8 mouse cellular contexts compared by ENCODE assay signal in genomic region chr4:108847715-108848504, GRCm38 (mm10). TPM values are rescaled to one million over a fixed set of nuclear protein-coding genes. Genes with fewer than 3 reads are reported as not detected.
DNase-seq lines count a peak whose midpoint lies in the region; ATAC-seq and TF ChIP-seq lines count a peak whose summit lies in the region.

Gene Kti12 (plus strand): TSS chr4:108847785.

- intact Hi-C loops in heart, postnatal 36 days (cut with DNase I) = loop anchor here (1.0 kb wide), 1 partner anchor 14 kb away; the partner anchor contains the start of gene Txndc12

- peaks cover 2 to 4% of the 10 kb centered on the region in 2 experiments; a peak in 2 of 4 replicates for H3K4me1 ChIP-seq in ES-E14 (ENCODE audit: control insufficient read depth in 2 of 2, insufficient read depth in 2 of 2, low read length in 2 of 2, poor library complexity in 1 of 2)
- H3K4me1 ChIP-seq in forebrain, embryonic 16.5 days (replicated peaks; ENCODE audit: control insufficient read depth, insufficient read depth, low read length) = peaks cover 21% of the 10 kb centered on the region
- peaks cover 17% of the 10 kb centered on the region for H3K4me1 ChIP-seq in lung, embryonic 14.5 days (ENCODE audit: insufficient read depth)
- H3K4me1 ChIP-seq in olfactory bulb, adult 2 months (ENCODE audit: control insufficient read depth, insufficient read depth, low read length) = peaks cover 4% of the 10 kb centered on the region; the same call in 1 of the 2 replicates
- H3K4me1 ChIP-seq in thymus, adult 2 months (replicated peaks; ENCODE audit: control insufficient read depth, insufficient read depth, low read length) = peaks cover 6% of the 10 kb centered on the region

- H3K27ac ChIP-seq in ES-E14 (ENCODE audit: insufficient read depth, low read depth, low read length, poor library complexity, severe bottlenecking) = no peak within 1 kb of the TSS; the same call in 1 of the 2 replicates
- H3K27ac ChIP-seq in forebrain, embryonic 16.5 days (ENCODE audit: low read length) = peak within 1 kb of the TSS; percentile 79
- H3K27ac ChIP-seq in layer of hippocampus, adult 2 months = peak within 1 kb of the TSS; percentile 93
- peak within 1 kb of the TSS; percentile 95 for H3K27ac ChIP-seq in lung, embryonic 14.5 days (ENCODE audit: low read depth)
- no peak within 1 kb of the TSS for H3K27ac ChIP-seq in olfactory bulb, adult 2 months (ENCODE audit: insufficient read depth, low read depth, low read length)
- no peak within 1 kb of the TSS; the same call in 1 of the 2 replicates for H3K27ac ChIP-seq in thymus, adult 2 months (ENCODE audit: control insufficient read depth, insufficient read depth, low read length)

- peak; percentile 38; the same call in 1 of the 2 replicates for TF ChIP-seq POLR2A in olfactory bulb, adult 2 months (IDR thresholded peaks at IDR 0.05; ENCODE audit: insufficient read depth, low read depth, low read length)
- TF ChIP-seq POLR2A in thymus, adult 2 months (IDR thresholded peaks at IDR 0.05; ENCODE audit: control insufficient read depth, extremely low read depth, insufficient read depth, low read length, poor library complexity) = 0 out of 2 replicates have a peak, but pooled peaks have one; percentile 36

- peak; percentile 94 for ATAC-seq in forebrain, embryonic 16.5 days
- ATAC-seq in lung, embryonic 14.5 days (ENCODE audit: insufficient read depth) = peak; percentile 82

- H3K4me3 ChIP-seq in ES-E14 (ENCODE audit: insufficient read depth in 1 of 2, low read depth in 1 of 2, low read length in 2 of 2, poor library complexity in 1 of 2, severe bottlenecking in 1 of 2) = peak within 1 kb of the TSS; percentile 93 to 98
- H3K4me3 ChIP-seq in forebrain, embryonic 16.5 days (replicated peaks; ENCODE audit: low read length) = peak within 1 kb of the TSS; percentile 93
- peak within 1 kb of the TSS; percentile 80 for H3K4me3 ChIP-seq in layer of hippocampus, adult 2 months
- peak within 1 kb of the TSS; percentile 83 for H3K4me3 ChIP-seq in lung, embryonic 14.5 days (ENCODE audit: low read depth, low read length)
- H3K4me3 ChIP-seq in olfactory bulb, adult 2 months (ENCODE audit: insufficient read depth, low read depth, low read length) = peak within 1 kb of the TSS; percentile 95
- H3K4me3 ChIP-seq in thymus, adult 2 months (ENCODE audit: control insufficient read depth, insufficient read depth, low read length) = peak within 1 kb of the TSS; percentile 99

- DNase-seq in ES-E14 (ENCODE audit: low read depth, low spot score) = peak; percentile 63
- peak; percentile 81 for DNase-seq in cerebellum, adult 11-12 months
- DNase-seq in heart, postnatal 36 days = peak; percentile 81 to 87
- peak; percentile 79 to 87 for DNase-seq in layer of hippocampus, adult 2 months (ENCODE audit: low spot score in 2 of 2)
- peak; percentile 94 for DNase-seq in lung, embryonic 14.5 days
- DNase-seq in thymus, adult 2 months = peak; percentile 78

- TF ChIP-seq CTCF in layer of hippocampus, adult 2 months (conservative IDR thresholded peaks at IDR 0.05) = no peak
- no peak for TF ChIP-seq CTCF in lung, embryonic 14.5 days (IDR thresholded peaks at IDR 0.05; ENCODE audit: low read depth)
- TF ChIP-seq CTCF in olfactory bulb, adult 2 months (IDR thresholded peaks at IDR 0.05; ENCODE audit: insufficient read depth, low read depth, low read length) = no peak
- TF ChIP-seq CTCF in thymus, adult 2 months (IDR thresholded peaks at IDR 0.05; ENCODE audit: borderline replicate concordance, control insufficient read depth, extremely low read depth, insufficient read depth, low read length, poor library complexity) = peak; percentile 22; the same call in 1 of the 2 replicates

- in situ Hi-C loops in ES-E14 (cut with MboI; ENCODE audit: low sequenced_read_pairs in 2 of 2, unreplicated experiment in 2 of 2) = no loop called here

- no peaks in the 10 kb centered on the region for H3K9me3 ChIP-seq in ES-E14 (ENCODE audit: control insufficient read depth, insufficient read depth, low read depth, low read length)
- H3K9me3 ChIP-seq in forebrain, embryonic 16.5 days (ENCODE audit: control insufficient read depth, low read length) = no peaks in the 10 kb centered on the region
- H3K9me3 ChIP-seq in lung, embryonic 14.5 days (ENCODE audit: low read depth, low read length) = no peaks in the 10 kb centered on the region

- H3K9ac ChIP-seq in ES-E14 (ENCODE audit: insufficient read depth, low read depth, low read length, poor library complexity, severe bottlenecking) = peak within 1 kb of the TSS; percentile 97
- H3K9ac ChIP-seq in forebrain, embryonic 16.5 days (replicated peaks; ENCODE audit: low read depth, low read length) = peak within 1 kb of the TSS; percentile 75
- H3K9ac ChIP-seq in lung, embryonic 14.5 days = peak within 1 kb of the TSS; percentile 81

- peaks cover 4% of the 10 kb centered on the region; the same call in 1 of the 2 replicates for H3K36me3 ChIP-seq in ES-E14 (ENCODE audit: control insufficient read depth, insufficient read depth, low read length, poor library complexity, severe bottlenecking)
- no peaks in the 10 kb centered on the region for H3K36me3 ChIP-seq in forebrain, embryonic 16.5 days (ENCODE audit: control insufficient read depth, insufficient read depth)
- peaks cover 18% of the 10 kb centered on the region for H3K36me3 ChIP-seq in lung, embryonic 14.5 days (ENCODE audit: insufficient read depth)
- no peaks in the 10 kb centered on the region for H3K36me3 ChIP-seq in thymus, adult 2 months (ENCODE audit: control insufficient read depth, insufficient read depth, low read length)

- H3K27me3 ChIP-seq in forebrain, embryonic 16.5 days (replicated peaks; ENCODE audit: control insufficient read depth, insufficient read depth, low read length) = no peaks in the 10 kb centered on the region
- H3K27me3 ChIP-seq in lung, embryonic 14.5 days (ENCODE audit: insufficient read depth, low read length) = no peaks in the 10 kb centered on the region
- H3K27me3 ChIP-seq in thymus, adult 2 months (ENCODE audit: control insufficient read depth, insufficient read depth, low read length) = no peaks in the 10 kb centered on the region

- peak within 1 kb of the TSS; percentile 93 for H3K4me2 ChIP-seq in forebrain, embryonic 16.5 days (ENCODE audit: low read length)
- H3K4me2 ChIP-seq in lung, embryonic 14.5 days = peak within 1 kb of the TSS; percentile 93

- under 1% methylated on average over 77 of the region's 77 CpGs for WGBS in forebrain, embryonic 16.5 days
- WGBS in lung, embryonic 14.5 days = under 1% methylated on average over 77 of the region's 77 CpGs
- WGBS in olfactory bulb, adult 2 months = under 1% methylated on average over 77 of the region's 77 CpGs
- under 1% methylated on average over 77 of the region's 77 CpGs for WGBS in thymus, adult 2 months

TF ChIP-seq in ES-E14, 5 proteins besides CTCF, POLR2A, EP300 and RAD21:
- TF ChIP-seq ZNF384 (IDR thresholded peaks at IDR 0.05; ENCODE audit: low read depth, low read length) (no peak), HCFC1 (IDR thresholded peaks at IDR 0.05; ENCODE audit: borderline replicate concordance, insufficient read depth, low read length) (peak; percentile 60)

RNA-seq across cellular contexts. Expression of gene Kti12, which starts in this region (rescaled TPM):
- total RNA-seq in ES-E14 (2012; rRNA removed) = 26.2 and 26.7 TPM in 2 replicates
- polyA plus RNA-seq in forebrain, embryonic 16.5 days (2015; fragmentation: Nextera tagmentation; extraction: Ambion mirVana) = 33.7 and 34.6 TPM in 2 replicates
- 10 to 100 TPM; 20.5 to 20.6 TPM for total RNA-seq in heart, postnatal 36 days (2021)
- 10 to 100 TPM; 18.1 to 18.9 TPM for total RNA-seq in layer of hippocampus, adult 2 months (2021)
- 57.4 and 62.8 TPM in 2 replicates for polyA plus RNA-seq in lung, embryonic 14.5 days (2014; fragmentation: Nextera tagmentation; extraction: Ambion mirVana)
- not detected in 2 replicates for polyA plus RNA-seq in olfactory bulb, adult 2 months (2012; ENCODE audit: insufficient read depth, insufficient read length, low replicate concordance, missing spikeins)
- 72.6 and 76.0 TPM in 2 replicates for polyA plus RNA-seq in thymus, adult 2 months (2012; rRNA removed)

Comparison
In these comparisons a context has a peak if more than half of its experiments do, and no peak if none do; other contexts are left out.
1. RNA of gene Kti12 (polyA plus RNA-seq): 72.6 to 76.0 TPM in thymus, adult 2 months, 57.4 to 62.8 TPM in lung, embryonic 14.5 days and 33.7 to 34.6 TPM in forebrain, embryonic 16.5 days; not detected in olfactory bulb, adult 2 months; every median in the first group is over 10 times any median in the second.
2. H3K27ac ChIP-seq: peak in forebrain, embryonic 16.5 days (single experiment), layer of hippocampus, adult 2 months (single experiment) and lung, embryonic 14.5 days (single experiment); none in ES-E14 (single experiment), olfactory bulb, adult 2 months (single experiment) and thymus, adult 2 months (single experiment).
3. Peak in every context shown above with its lines, with median percentiles within 50 percentile points of each other: DNase-seq, H3K4me3 ChIP-seq and H3K9ac ChIP-seq.